Mouse (Mus musculus) R1 (cell line): ENCODE measurements around the gene Afp.

ENCODE experiments used
- DNase-seq: peaks from one replicate; pipeline ENCODE4 v3.0.0-alpha.2; 2018; ENCODE audit warnings: low read depth, low spot score

Afp gene

GRCm38 (mm10) chr5:90507411-90507949 is 16.9 kb downstream of the Afp start:
- peak; percentile 53 for DNase-seq

GRCm38 (mm10) chr5:90509828-90510592 is 19.5 kb downstream of the Afp start:
- DNase-seq = no peak

- no peak for DNase-seq
These were observed 21.9 kb downstream of the Afp start for GRCm38 (mm10) chr5:90512288-90512955.

- DNase-seq = no peak
These were observed 25.0 kb downstream of the Afp start for GRCm38 (mm10) chr5:90515561-90515960.

GRCm38 (mm10) chr5:90518356-90519100 is 28.0 kb downstream of the Afp start, which contains the start of gene Afm:
Afm (plus strand) TSS chr5:90518932.
- DNase-seq = no peak

DNA sequence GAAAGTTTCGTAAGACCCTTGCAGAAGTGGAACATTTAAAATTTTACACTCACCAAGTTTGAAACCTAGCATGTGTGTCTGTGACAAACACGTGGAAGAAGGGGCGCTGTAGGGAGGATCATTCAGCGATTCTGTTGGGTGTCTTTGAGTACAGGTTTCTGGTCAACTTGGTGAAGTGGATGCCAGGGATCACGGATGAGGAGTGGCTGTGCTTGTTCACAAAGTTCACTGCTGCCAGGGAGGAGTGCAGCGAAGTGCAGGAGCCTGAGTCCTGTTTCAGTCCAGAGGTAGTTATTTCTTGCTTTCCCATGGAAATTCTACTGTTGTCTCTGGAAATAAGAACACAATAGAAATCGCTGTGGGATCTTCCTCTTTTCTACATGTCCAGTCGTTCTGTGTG is 60.7 kb downstream of the Afp start:
- DNase-seq = no peak

DNA sequence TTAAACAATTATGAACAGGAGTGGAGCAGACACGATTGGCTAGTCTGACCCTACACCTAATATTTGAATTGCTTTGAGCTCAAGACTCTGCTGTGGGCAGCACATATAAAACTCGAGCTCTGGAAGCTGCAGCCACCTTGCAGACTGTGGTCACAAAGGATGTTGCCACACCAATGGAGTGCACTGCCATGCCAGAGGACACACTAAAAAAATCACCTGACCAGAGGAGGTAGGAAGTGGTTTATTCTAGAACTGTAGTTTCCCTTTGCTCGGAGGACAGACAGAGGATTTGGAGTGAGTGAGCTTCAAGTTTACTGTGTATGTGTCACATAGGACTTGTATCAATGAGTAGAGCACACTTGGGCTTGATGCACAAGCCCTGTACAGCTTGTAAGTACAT is 65.5 kb downstream of the Afp start:
- no peak for DNase-seq
